Mouse (Mus musculus) layer of hippocampus, adult 18-20 months (tissue): Measurements from ENCODE around the gene Bpifc. TPM values are rescaled to one million over a fixed set of nuclear protein-coding genes. Genes with fewer than 3 reads are reported as not detected.
"Not testable (repeated sequence)": the region's sequence is repeated elsewhere in the genome, so short reads cannot be mapped to it uniquely, and the experiment has no call there.

Experiments
- DNase-seq, 2 experiments: peaks; one replicate each; pipeline ENCODE4 v3.0.0; 2022; ENCODE audit warnings: low spot score in 2 of 2
- long read RNA-seq: library from polyadenylated mRNA; stranded (forward); transcript quantifications from one replicate; pipeline ENCODE4 v2.0.0, GENCODE M21; 2021
- total RNA-seq, 2 experiments: library from RNA; stranded (reverse); gene quantifications; 2 replicates each; pipeline ENCODE4 v1.2.3; 2021

Gene Bpifc
- total RNA-seq = not detected
- long read RNA-seq = 0 reads

DNA sequence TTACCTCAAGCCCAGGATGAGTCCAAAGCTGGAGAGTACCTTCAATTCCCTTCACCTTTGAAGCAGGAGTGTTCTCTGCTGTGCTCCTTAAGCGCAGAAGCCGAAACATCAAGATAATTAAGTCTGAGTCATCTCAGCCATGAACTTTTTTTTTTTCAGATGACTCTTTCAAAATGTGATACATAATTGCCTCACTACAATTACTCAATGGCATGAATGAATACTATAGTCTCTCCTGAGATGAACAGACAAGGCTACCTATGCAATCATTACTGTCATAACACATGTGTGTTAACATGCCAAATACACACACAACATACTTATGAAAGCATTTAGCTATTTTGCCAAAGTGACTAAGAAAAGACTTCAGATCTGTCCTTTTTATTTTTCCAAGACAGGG lies at the start of gene Bpifc:
Bpifc (minus strand) TSS at position 115 of the 400 bp plus-strand sequence.
- DNase-seq = no peak

DNA sequence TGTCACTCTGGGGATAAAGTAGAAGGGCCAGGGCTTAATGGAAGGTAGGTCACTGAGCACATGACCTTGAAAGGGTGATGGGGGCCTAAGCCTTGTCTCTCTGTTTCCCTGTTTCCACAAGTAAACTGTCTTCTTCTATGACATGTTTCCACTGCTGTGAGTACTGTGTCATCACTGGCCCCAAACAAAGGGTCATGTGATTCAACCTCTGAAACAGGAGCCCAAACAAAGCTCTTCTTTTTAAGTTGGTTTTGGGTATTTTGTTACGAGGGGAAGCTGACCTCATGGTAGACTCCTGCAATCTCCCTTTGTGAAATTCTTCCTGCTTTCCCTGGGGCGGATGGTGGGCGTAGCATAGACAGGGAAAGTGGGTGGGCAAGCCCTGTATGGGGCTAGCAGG lies 48.6 kb upstream of the Bpifc start:
- no peak for DNase-seq

DNA sequence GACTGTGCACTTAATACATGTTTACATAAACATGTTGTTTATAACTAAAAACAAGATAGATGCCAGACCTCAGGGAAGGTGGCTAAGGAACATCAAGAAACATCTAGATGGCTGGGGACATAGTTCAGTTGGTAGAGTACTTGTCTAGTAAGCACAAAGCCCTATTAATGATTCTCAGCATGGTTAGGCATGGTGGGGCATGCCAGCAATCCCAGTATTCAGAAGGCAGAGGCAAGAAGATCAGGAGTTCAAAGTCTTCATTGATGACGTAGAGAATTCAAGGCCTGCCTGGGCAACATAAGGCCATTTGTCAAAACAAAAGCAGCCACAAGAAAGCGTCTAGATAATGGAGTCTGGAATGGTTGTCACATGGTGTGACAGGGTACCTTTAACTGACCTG lies 46.0 kb upstream of the Bpifc start:
- DNase-seq = no peak

DNA sequence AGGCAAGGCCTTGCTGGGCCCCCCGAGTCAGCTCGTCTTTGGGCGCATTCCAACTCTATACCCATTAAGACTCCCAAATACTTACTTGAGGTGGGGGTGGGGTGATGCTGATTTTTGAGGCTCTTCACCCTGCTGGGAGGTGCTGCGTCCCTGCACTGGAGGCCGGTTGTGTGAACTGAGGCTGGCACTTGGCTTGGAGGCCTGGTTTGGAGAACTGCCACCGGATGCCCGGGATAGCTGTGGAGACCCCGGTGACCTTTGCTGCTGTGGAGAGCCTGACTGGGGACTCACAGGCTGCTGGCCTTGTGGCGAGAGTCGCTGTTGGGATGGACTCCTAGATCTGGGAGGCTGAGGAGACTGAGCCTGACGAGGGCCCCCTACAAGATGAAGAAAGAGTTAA lies 45.6 kb upstream of the Bpifc start:
- no peak for DNase-seq

DNA sequence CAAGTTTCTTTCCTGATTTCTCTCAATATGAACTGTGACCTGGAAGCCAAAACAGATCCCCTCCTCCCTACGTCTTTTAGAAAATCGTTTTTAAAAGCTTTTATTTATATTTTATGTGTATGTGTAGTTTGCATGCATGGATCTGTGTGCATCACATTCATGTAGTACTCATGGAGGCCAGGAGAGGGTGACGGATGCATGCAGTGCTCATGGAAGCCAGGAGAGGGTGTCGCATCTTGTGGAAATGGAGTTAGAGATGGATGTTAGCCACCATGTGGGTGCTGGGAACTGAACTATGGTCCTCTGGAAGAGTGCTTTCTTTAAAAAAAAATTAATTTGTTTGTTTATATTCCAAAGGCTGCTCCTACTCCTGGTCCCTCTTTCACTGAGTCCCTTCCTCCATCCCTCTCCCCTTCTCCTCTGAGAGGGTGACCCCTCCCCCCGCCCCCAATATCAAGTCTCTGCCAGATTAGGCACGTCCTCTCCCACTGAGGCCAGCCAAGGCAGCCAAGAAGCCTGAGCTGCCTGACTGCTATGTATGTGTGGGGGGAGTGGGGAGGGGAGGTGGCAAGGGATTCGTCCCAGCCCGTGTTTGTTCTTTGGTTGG lies 44.7 kb upstream of the Bpifc start:
- no peak for DNase-seq

DNA sequence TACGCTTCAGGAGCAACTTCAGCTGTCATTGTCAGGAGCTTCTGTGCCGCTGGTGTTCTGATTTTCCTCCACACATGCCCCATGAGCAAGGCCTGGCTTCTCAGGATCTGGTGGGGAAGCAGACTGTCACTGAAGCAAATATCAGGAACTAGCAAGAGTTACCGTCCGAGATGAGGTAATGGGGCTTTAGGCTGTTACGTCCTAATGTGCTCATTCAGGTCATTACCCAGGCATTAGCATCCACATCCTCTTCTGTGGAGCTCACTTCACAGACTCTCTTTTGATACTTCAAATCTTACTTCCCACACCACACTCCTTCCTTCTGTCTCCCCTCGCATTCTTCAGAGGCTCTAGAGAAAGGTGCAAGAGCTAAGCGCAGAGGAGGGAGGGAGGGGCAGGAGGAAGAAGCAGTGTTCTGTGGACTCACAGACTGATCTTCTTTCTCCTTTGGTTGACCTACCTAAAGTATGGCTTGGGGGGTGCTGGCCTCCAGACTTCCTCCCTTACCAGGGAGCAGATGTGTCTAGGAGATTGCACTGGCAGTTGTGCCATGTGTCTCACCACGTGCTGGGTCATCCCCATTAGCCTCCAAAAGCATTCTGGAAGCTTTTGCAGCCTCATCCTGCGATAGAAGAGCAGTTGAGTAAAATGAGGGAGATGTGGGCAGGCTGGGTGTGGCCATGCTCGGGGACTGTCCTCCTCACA lies 41.3 kb upstream of the Bpifc start:
- no peak for DNase-seq

DNA sequence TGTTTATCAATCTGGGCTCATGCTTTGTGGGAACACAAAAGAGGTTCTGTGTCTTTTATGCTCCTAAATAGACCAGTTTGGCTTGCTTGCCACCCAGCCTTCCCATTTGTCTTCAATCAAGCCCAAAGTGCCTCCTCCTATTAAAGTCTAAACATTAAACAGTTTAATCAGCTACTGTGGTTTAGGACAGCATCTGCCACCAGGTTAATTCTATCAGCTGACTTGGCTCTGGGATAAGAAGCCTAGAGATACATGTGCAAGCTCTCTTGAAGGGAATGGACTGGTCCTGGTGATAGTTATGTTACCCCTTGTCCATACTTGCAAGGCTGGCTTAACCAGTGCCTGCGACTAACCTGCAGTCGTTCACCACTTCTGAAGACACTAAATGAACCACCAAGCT lies 38.8 kb upstream of the Bpifc start:
- no peak for DNase-seq

DNA sequence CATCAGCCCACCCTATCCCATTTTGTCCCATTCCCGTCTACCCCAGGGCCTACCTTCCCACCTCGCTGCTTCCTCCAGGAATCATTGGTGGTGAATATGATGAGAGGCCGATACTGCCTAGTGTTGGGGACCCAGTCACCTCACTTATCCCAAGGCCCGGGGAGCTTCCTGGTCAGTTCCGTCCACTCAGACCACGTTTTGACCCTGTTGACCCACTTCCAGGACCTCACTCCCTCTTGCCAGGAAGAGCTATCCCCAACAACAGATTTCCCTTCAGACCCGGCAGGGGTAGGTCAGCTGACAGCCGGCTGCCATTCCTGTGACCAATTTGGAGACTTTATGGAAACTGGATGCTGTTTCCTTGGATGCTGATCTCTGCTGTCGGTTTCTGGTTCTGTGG lies 36.1 kb upstream of the Bpifc start:
- DNase-seq = no peak

DNA sequence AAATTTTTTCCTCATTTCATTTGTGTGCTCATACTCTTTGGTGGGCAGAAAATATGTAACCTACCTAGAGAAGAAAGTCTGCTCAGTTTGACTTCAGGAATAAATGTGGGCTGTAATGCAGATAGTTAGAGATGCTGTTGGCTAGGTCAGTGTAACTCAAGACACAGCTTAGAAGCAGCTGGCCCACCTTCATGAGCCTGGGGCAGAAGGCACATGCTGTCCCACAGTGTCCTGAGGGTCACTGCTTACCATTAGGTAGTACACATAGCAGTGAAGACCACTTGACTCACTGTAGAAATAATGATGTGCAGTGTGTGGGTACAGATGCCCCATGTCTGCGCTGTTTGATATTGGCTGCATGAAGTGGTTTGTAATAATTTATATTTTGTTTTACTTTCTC lies 34.7 kb upstream of the Bpifc start:
- no peak for DNase-seq

DNA sequence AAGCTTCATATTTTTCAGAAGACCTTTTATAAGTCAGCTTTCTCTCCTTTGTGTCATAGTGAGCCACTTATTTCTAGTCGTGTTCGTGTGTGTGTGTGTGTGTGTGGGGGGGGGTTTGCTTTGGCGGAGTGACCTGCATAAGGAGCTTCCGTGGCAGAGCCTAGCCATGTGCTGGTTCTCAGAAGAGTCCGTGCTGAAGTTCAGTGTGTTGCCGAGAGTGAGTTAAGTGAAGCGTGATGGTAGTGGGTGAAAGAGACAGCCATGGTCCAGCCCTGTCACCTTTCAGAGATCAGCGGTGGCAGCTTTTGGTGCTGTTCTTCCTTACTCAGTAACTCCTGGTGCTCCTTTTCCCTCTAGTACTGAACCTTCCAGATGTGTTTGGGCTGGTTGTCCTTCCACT lies 32.4 kb upstream of the Bpifc start:
- DNase-seq = no peak

DNA sequence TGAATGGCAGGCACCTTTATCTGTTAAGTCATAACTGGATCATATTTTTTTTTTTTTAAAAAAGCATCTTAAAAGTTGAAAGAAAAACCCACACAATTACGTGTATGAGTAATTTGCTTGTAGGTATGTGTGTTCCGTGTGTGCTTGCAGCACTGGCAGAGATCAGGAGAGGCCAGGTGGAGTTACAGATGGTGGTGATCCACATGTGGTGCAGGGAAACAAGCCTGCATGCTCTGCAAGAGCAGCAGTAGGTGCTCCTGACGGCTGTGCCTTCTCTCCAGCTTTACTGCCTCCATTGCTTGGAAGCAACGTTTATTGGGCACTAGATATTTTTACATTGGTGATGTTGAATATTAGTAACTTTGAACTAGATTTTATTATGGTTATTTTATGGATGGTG lies 32.0 kb upstream of the Bpifc start:
- no peak for DNase-seq

DNA sequence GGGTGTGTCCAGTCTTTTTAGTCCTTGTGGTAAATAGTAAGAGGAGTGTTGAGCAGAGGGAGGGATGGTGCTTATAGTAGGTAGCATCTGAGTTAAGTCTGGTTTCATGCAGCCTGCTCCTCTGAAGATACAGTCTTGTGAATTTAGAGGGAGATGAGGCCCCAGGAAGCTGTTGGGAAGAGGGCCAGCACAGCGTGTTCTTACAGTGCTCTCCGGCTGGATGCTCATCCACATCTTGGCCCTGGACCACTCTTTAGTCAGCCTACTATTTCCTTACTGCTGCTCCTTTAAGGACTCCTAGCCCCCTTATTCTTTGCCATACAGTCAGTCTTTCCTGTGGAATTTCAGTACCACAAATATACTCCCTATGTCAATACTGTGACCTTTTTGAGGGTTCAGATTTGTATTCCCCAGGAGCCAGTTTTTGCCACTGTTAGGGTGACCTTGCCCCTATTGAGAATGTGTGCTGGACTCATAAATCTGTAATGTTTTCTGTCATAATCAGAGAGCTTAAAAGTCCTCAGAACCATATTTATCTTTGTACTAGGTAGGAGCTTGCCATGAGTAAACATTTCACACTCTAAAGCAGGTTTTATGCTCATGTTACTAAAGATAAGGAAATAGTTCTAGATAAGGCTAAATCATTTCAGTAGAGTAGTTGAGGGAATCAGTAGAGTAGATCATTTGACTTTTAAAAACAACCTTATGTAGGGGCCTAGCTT lies 22.5 kb upstream of the Bpifc start:
- no peak for DNase-seq

DNA sequence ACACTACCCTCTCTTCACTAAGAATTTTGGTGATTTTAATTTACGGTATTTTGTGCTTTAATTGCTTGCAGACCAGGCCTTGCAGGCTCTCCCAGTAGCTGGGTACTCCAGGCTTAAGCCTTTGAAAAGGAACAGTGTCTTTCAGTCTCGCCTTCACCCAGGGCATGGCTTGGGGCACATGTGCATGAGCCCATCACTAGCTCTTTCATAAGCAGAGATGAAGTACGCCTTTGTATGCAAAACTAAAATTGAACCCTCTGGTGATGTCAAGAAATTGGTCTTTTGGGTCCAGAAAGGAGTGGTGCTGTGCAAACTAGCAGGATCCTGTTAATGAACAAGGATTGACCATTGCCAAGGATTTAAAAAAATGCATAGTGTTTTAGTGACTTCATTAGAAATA lies 20.8 kb upstream of the Bpifc start:
- no peak for DNase-seq

DNA sequence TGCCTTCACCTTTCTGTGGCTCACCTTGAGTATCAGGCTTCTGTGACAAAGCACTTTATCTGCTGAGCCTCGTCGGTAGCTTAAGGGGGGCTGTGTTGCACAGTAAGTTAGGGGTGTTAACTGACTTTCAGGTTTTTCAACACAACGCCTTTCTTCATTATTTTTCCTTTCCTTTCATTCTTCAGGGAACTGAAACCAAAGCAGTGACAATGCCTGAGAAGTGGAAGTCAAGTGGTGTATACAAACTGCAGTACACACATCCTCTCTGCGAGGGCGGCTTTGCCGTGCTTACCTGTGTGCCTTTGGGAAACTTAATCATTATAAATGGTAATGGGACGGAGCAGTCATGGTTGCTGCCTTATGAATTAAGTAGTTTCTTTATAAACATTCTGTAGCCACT lies 19.0 kb upstream of the Bpifc start:
- no peak for DNase-seq

DNA sequence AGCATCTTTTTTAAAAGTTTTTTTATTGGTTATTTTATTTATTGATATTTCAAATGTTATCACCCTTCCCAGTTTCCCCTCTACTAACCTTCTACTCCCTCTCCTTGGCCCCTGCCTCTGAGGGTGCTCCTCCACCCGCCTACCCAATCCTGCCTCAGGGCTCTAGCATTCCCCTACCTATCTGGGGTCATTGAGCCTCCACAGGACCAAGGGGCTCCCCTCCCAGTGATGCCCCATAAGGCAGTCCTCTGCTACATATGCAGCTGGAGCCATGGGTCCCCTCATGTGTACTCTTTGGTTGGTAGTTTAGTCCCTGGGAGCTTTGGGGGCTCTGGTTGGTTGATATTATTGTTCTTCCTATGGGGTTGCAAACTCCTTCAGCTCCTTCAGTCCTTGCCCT lies 15.1 kb upstream of the Bpifc start:
- not testable (repeated sequence) for DNase-seq

DNA sequence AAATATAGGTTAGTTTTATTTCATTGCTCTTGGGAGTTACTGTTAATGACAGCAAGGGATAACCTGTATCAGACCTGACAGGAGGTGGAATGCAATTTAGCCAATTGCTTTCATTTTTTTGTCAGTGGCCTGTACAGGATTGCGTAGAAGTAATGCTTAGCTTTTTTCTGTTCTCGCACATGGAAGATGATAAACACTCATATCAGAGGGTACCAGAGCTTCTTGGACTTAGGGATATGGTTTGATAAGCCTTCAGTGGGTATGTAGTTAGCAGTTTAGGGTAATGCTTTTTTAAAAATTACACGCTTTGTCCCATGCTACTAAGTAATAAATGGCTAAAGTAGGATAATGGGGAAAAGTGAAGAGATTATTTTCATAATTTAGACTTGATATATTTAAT lies 14.7 kb upstream of the Bpifc start:
- DNase-seq = no peak

DNA sequence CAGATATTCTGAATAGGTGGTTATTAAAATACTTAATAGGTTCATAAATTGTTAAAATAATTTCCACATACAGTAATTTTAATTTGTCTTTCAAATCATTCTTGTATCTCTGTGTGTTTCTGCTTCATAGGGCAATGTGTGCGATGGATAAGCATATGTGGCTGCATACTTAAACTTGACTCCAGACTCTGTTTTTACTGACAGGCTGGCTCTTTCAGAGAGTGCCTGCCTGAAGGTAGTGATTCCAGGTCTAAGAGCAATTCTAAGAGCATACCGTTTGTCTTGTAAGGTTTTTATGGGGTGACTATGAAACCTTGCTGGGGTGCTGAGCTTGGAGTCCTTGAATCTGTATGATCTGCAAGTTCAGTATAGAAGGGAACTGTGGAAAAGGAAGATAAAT lies 14.2 kb upstream of the Bpifc start:
- DNase-seq = no peak

DNA sequence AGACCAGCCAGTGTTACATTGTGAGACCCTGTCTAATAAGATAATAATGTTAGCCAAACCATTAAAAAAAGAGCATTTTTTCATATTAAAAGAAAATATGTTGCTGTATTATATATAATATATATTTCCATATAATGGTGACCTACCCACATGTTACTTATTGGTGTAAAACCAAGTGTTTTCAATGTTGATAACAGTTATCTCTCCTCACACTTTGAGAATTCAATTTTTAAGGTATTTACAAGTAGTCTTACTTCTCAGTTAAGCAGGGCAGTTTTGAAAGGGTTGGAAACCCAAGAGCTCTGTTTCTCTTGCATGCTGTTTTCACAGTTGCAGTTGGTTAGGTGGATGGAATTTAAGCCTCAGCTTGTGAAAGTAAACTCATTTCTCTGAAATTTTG lies 11.5 kb upstream of the Bpifc start:
- DNase-seq = no peak

DNA sequence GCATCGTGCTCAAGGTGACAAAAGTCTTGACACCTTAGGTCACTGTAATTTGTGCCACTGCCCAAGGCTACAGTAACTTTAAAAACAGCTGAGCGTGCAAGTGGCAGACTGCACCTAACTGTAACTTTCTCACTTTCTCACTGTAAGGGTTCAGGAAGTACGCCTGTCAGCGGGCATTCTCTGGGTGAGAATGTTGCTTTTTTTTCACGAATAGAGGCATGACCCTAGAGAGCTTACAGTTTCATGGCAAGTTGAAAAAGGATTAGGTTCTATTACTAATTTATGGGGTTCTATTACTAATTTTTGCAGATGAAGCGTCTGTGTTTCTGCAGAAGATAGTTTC lies 10.8 kb upstream of the Bpifc start:
- no peak for DNase-seq

DNA sequence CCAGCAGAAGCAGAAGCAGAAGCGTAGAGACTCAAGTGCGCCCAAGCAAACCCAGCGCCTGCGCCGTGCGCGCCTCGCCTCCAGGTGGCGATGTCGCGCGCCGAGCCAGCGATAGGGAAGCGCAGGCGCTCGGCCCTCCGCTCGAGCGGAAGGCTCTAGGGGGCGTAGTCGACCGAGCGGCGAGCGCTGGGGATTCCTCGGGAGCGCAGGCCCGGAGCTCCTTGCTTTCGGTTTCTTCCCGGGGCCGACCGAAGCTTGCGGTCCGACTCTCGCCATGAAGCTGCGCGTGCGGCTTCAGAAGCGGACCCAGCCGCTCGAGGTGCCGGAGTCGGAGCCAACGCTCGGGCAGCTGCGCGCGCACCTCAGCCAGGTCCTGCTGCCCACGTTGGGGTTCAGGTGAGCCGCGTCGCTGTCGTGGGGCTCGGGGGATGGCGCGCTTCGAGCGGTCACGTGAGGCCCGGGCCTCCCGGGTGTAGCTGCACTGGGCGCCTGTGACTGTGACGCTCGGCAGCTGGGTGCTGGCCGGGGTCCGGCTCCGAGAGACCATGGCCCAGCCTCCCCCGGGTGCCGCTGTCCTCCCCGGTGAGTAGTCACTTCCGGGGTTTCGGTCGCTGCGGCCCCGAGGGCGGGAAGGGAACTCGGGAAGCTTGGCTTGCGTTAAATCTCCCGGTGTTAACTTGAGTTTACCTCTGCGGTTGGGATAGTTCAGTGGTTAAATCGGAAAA lies 10.2 kb upstream of the Bpifc start, which contains the start of gene Fbxo7:
Fbxo7 (plus strand) TSS at position 224 of the 725 bp plus-strand sequence.
- DNase-seq = peak; percentile 77 to 91

DNA sequence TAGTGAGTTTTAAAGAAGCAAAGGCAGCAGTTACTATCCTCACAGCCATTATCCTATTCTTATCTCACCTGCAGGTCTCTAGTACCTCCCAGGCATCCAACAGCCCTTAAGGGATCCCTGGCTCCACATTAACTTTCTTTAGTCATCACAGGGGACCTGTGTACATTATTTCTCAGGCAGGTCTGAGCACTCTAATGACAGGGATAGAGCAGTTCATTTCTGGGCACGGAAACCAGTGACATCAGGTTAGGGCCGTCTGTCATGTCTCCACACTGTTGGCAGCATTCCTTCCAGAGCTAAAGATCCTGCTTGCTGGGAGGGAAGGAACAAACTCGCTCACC lies 9.7 kb upstream of the Bpifc start:
- no peak for DNase-seq

DNA sequence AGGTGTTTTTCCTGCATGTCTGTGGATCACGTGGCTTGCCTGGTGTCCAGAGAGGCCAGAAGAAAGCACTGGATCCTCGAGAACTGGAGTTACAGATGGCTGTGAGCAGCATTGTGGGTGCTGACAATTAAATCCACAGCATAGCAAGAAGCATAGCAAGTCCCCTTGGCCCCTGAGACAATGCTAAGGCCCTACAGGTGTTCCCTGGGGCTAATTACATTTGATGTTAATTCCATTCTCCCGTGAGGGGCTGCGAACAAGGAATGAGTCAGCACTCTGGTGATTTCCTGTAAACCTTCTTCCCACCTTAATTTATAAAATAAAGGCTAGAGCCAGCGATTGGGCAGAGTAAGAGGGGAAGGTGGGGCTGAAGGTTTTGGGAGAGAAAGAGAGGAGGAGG lies 7.1 kb upstream of the Bpifc start:
- no peak for DNase-seq
